Mouse (Mus musculus) intestine, embryonic 14.5 days (tissue): ENCODE data around the gene Gm10447. TPM values are rescaled to one million over a fixed set of nuclear protein-coding genes. Genes with fewer than 3 reads are reported as not detected.

Experiments
- ATAC-seq: fragments of 200-750 bp; cut with Nextera tagmentation; replicated peaks from 2 replicates; pipeline ENCODE4 v1.8.0; 2017; ENCODE audit warnings: low read depth, moderate number of reproducible peaks, moderate TSS enrichment, moderate library complexity; ENCODE audit not compliant: low FRiP score, low TSS enrichment
- DNase-seq: peaks from one replicate; pipeline ENCODE4 v3.0.0-alpha.2; 2018; ENCODE audit warnings: low spot score
- H3K27ac ChIP-seq: fragments of 300-500 bp; sonication (generic); 2 replicates; pipeline ENCODE4 v1.5.1; 2014; ENCODE audit warnings: low read depth, mild to moderate bottlenecking, control low read depth
- H3K27me3 ChIP-seq: fragments of 300-500 bp; sonication (generic); replicated peaks from 2 replicates; pipeline ENCODE4 v1.6.1; 2014; ENCODE audit warnings: low read length, control low read depth; ENCODE audit not compliant: control insufficient read depth, insufficient read depth
- H3K36me3 ChIP-seq: fragments of 300-500 bp; sonication (generic); 2 replicates; pipeline ENCODE4 v1.6.1; 2014; ENCODE audit warnings: low read length, control low read depth; ENCODE audit not compliant: control insufficient read depth, insufficient read depth
- H3K4me1 ChIP-seq: fragments of 300-500 bp; sonication (generic); replicated peaks from 2 replicates; pipeline ENCODE4 v1.6.1; 2014; ENCODE audit warnings: low read length, control low read depth, mixed read lengths; ENCODE audit not compliant: control insufficient read depth, insufficient read depth
- H3K4me2 ChIP-seq: fragments of 300-500 bp; sonication (generic); 2 replicates; pipeline ENCODE4 v1.6.1; 2014; ENCODE audit warnings: low read length
- H3K4me3 ChIP-seq: fragments of 300-500 bp; sonication (generic); 2 replicates; pipeline ENCODE4 v1.5.1; 2014; ENCODE audit warnings: low read depth, low read length, control low read depth, mixed read lengths
- H3K9ac ChIP-seq: fragments of 300-500 bp; sonication (generic); 2 replicates; pipeline ENCODE4 v1.6.1; 2014; ENCODE audit warnings: mild to moderate bottlenecking, low read length
- H3K9me3 ChIP-seq: fragments of 300-500 bp; sonication (generic); 2 replicates; pipeline ENCODE4 v1.6.1; 2016; ENCODE audit warnings: low read length, control low read depth; ENCODE audit not compliant: control insufficient read depth
- WGBS: fragments of 180-500 bp; shearing (Covaris S2); extraction: QIAGEN DNeasy Blood & Tissue Kit; methylation state at CpG from one replicate; pipeline ENCODE4 v1.1.7; 2014; 5-methylcytosine and 5-hydroxymethylcytosine counted together
- polyA plus RNA-seq: library from polyadenylated mRNA; unstranded; fragments of >200 nt; fragmentation: Nextera tagmentation; extraction: Ambion mirVana; gene quantifications from 2 replicates; pipeline ENCODE4 v1.2.1, GENCODE M21; 2014

The Gm10447 gene
- polyA plus RNA-seq, 1 experiment from 2014 or later, result not detected

DNA sequence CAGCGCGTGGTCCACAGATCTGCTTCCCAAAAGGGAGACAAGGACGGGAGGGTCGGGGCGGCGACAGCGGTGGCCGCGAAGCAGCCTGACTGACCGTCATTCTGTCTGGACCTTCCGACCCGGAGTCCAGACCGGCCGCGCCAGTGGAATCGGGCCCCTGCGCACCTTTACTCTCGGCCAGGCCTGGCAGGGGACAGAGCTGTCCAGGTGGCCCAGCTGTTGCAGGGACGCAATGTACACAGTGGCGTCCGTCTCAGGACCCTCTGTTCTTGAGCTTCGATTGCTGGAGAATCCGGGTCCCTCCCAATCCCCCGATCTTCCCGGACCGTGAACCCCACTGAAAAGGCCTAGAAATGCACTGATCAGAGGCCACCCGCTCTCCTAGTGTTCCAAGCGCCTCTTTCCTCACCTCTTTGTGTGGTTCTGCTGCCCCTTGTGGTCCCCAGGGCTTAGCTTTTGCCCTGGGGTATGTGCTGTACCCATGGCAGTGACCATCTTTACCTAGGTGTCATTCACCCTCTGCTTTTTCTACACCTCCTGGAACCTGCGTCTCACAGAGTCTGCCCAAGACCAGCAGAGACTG lies 553 bp upstream of the Gm10447 start:
- WGBS, result 8% methylated on average over 29 of the region's 29 CpGs
- DNase-seq (no peak), ATAC-seq (peak; percentile 28)
- H3K4me3 ChIP-seq, result peak overlapping the region; percentile 56
- H3K4me2 ChIP-seq, result peak overlapping the region; percentile 87
- H3K27ac ChIP-seq, result no peak overlapping the region
- H3K9me3 ChIP-seq, result no peaks in the 10 kb centered on the region
- peaks cover 23% of the 10 kb centered on the region for H3K27me3 ChIP-seq
- H3K36me3 ChIP-seq, result no peaks in the 10 kb centered on the region
- H3K9ac ChIP-seq, result peak overlapping the region; percentile 49
- H3K4me1 ChIP-seq, result no peaks in the 10 kb centered on the region

DNA sequence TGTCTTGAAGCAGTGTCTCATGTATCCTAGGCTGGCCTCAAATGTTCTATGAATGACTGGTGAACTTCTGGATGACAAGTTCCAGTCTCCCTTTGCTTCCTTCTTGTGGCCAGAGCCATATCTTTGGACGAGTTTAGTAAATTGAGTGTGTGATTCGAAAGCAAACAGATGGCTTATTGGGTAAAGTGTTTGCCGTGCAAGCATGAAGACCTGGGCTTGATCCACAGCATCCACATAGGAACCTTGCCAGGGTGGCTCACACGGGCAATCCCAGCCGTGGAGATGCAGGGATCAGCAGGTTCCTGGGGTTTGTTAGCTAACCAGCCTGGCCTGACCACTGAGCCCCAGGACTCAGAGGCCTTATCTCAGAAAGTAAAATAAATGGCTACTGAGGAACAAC lies 3.9 kb downstream of the Gm10447 start:
- no peaks in the 10 kb centered on the region for H3K9me3 ChIP-seq
- H3K36me3 ChIP-seq, result no peaks in the 10 kb centered on the region
- peaks cover 7% of the 10 kb centered on the region for H3K27me3 ChIP-seq
- H3K4me2 ChIP-seq, result no peak overlapping the region
- ATAC-seq, result no peak
- H3K27ac ChIP-seq, result no peak overlapping the region
- WGBS, result 85% methylated on average over 5 of the region's 5 CpGs
- DNase-seq, result no peak
- H3K9ac ChIP-seq, result no peak overlapping the region
- no peaks in the 10 kb centered on the region; the same call in 1 of the 2 replicates for H3K4me1 ChIP-seq
- H3K4me3 ChIP-seq, result no peak overlapping the region

DNA sequence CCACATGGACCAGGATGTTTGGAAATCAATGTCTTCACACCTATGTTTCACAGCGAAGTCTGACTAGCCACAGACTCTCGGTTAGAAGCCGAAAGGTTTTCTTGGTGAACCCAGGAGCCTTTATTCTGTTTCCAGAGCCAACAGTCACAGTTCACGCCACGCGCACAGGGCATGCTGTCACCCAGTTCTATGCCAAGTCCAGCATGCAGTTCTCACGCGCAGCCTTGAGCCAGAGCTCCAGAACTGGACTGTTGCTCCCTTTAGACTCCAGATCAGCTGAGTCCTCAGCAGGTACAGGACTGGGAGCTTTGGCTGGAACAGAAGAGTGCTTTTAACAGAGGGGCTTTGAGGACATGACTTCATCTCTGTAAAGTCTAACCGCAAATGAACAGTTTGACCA lies 4.5 kb downstream of the Gm10447 start:
- Histone ChIP-seq H3K4me2 (no peak overlapping the region), H3K36me3 (no peaks in the 10 kb centered on the region), H3K27me3 (peaks cover under 1% of the 10 kb centered on the region; the same call in 1 of the 2 replicates), H3K4me3 (no peak overlapping the region), H3K9ac (no peak overlapping the region), H3K27ac (no peak overlapping the region), H3K4me1 (no peaks in the 10 kb centered on the region; the same call in 1 of the 2 replicates), H3K9me3 (no peaks in the 10 kb centered on the region)
- 96% methylated on average over 9 of the region's 9 CpGs for WGBS
- ATAC-seq, result no peak
- no peak for DNase-seq

DNA sequence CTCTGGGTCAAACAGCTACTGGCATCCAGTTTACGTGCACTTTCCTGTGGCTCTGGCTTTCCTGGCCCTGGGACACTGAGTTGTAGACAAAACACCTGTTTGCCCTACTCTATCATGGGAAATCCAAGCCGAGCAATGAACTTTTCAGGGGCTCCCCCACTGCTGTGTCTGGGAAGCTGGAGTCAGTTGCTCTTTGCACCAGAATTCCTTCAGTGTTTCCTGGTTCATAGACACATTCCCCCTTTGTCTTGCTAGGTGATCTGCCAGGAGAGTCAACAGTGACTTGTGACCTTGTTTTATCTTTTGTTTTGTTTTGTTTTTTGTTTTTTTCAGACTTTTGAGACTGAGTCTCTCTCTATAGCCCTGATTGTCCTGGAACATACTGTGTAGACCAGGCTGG lies 5.5 kb downstream of the Gm10447 start:
- WGBS, result 52% methylated on average over 2 of the region's 2 CpGs
- no peaks in the 10 kb centered on the region for H3K9me3 ChIP-seq
- H3K27ac ChIP-seq, result no peak overlapping the region
- no peaks in the 10 kb centered on the region; the same call in 1 of the 2 replicates for H3K4me1 ChIP-seq
- no peak overlapping the region for H3K4me3 ChIP-seq
- H3K36me3 ChIP-seq, result no peaks in the 10 kb centered on the region
- DNase-seq (no peak), ATAC-seq (no peak)
- H3K9ac ChIP-seq, result no peak overlapping the region
- no peak overlapping the region for H3K4me2 ChIP-seq
- no peaks in the 10 kb centered on the region for H3K27me3 ChIP-seq

DNA sequence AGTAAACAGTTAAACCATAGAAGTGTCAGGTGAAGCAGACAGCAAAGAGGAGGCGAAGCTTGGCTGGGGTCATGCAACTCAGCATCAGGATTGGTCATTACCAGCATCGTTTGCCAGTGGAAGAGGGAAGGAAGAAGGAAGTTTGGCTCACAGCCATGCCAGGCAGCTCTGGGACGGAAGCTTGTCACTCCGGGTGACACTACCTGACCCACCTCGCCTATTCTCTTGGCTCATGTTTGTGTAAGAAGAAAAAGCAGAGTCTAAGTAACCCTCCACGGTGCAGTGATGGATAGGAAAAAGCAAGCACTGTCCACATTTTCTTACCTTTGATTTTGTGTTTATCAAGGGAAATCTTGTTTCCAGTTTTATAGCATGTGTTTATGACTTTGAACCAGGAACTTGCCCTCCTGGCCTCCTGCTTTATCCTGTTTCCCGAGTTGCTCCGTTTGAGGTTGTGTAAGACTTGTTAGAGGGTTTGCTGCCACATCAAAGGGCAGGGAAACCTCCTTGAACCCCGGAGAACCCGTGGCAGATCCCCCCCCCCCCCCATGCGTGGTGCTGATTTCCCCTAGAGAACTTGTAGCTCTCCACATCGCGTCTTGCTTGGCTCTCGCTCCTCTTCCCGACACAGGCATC lies 6.7 kb downstream of the Gm10447 start:
- 0 out of 2 replicates have a peak overlapping the region, but pooled peaks have one; percentile 16 for H3K27ac ChIP-seq
- H3K27me3 ChIP-seq, result no peaks in the 10 kb centered on the region
- H3K4me3 ChIP-seq, result no peak overlapping the region
- H3K36me3 ChIP-seq, result no peaks in the 10 kb centered on the region
- H3K9ac ChIP-seq, result no peak overlapping the region
- no peaks in the 10 kb centered on the region for H3K9me3 ChIP-seq
- H3K4me2 ChIP-seq, result peak overlapping the region; percentile 11; the same call in 1 of the 2 replicates
- 41% methylated on average over 15 of the region's 15 CpGs for WGBS
- H3K4me1 ChIP-seq, result no peaks in the 10 kb centered on the region; the same call in 1 of the 2 replicates
- ATAC-seq (peak; percentile 38; the same call in 1 of the 2 replicates), DNase-seq (no peak)

DNA sequence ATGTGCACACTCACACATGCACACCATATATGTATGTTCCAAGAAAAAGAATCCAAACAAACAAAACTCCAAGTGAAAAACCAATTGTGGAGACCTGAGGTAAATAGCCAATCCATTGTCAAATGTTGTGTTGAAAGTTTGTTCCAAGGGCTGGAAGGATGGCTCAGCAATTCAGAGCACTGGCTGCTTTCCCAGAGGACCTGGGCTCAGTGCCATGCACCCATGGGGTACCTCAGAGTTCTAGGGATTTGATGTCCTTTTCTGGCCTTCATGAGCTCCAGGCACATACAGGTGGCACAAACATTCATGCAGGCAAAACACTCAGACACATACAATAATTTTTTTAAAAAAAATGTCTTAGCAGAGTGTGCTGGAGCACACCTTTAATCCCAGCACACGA lies 8.4 kb downstream of the Gm10447 start:
- no peak overlapping the region for H3K9ac ChIP-seq
- no peak overlapping the region for H3K4me3 ChIP-seq
- no peaks in the 10 kb centered on the region; the same call in 1 of the 2 replicates for H3K4me1 ChIP-seq
- no peak overlapping the region for H3K4me2 ChIP-seq
- H3K27ac ChIP-seq, result no peak overlapping the region
- H3K9me3 ChIP-seq, result no peaks in the 10 kb centered on the region
- H3K27me3 ChIP-seq, result no peaks in the 10 kb centered on the region
- no peaks in the 10 kb centered on the region for H3K36me3 ChIP-seq
- ATAC-seq (no peak), DNase-seq (no peak)
- 94% methylated on average over 1 of the region's 1 CpGs for WGBS

- H3K9me3 ChIP-seq, result no peaks in the 10 kb centered on the region
- no peaks in the 10 kb centered on the region for H3K27me3 ChIP-seq
- H3K36me3 ChIP-seq, result no peaks in the 10 kb centered on the region
- H3K27ac ChIP-seq, result no peak overlapping the region
- 90% methylated on average over 8 of the region's 8 CpGs for WGBS
- no peak for DNase-seq
- ATAC-seq, result no peak
- H3K4me2 ChIP-seq, result no peak overlapping the region
- no peak overlapping the region for H3K9ac ChIP-seq
- no peak overlapping the region for H3K4me3 ChIP-seq
- no peaks in the 10 kb centered on the region; the same call in 1 of the 2 replicates for H3K4me1 ChIP-seq
Measured at GRCm38 (mm10) chr11:53447996-53448395, 8.9 kb downstream of the Gm10447 start.

GRCm38 (mm10) chr11:53446183-53446582 lies 10.7 kb downstream of the Gm10447 start:
- Histone ChIP-seq H3K4me3 (no peak overlapping the region), H3K27me3 (no peaks in the 10 kb centered on the region), H3K4me2 (no peak overlapping the region), H3K27ac (no peak overlapping the region), H3K36me3 (no peaks in the 10 kb centered on the region), H3K9me3 (no peaks in the 10 kb centered on the region), H3K4me1 (no peaks in the 10 kb centered on the region; the same call in 1 of the 2 replicates), H3K9ac (no peak overlapping the region)
- ATAC-seq, result no peak
- 64% methylated on average over 13 of the region's 13 CpGs for WGBS
- DNase-seq, result no peak

DNA sequence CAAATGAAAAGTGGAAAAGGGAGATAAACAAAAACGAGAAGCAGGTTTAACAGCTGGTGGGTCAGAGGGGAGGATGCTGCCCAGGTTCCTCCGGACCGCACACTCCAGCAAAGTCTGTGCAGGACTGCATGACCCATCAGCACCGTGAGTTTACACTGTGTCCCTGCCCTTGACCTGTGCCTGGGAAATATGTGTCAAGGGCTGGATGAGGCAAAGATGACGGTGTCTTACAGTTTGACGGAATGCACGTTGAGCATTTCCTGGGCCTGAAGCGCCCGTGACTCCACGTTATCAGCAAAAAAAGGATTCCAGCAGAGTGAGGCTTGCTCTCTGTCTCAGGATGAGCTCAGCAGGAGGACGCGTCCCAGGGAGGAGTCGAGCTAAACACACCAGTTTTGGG lies 11.3 kb downstream of the Gm10447 start:
- no peaks in the 10 kb centered on the region for H3K36me3 ChIP-seq
- ATAC-seq, result no peak
- no peak overlapping the region for H3K4me3 ChIP-seq
- H3K27me3 ChIP-seq, result no peaks in the 10 kb centered on the region
- no peak for DNase-seq
- H3K9ac ChIP-seq, result no peak overlapping the region
- no peaks in the 10 kb centered on the region for H3K9me3 ChIP-seq
- no peak overlapping the region for H3K4me2 ChIP-seq
- no peak overlapping the region for H3K27ac ChIP-seq
- H3K4me1 ChIP-seq, result no peaks in the 10 kb centered on the region; the same call in 1 of the 2 replicates
- WGBS, result 54% methylated on average over 13 of the region's 13 CpGs
